Mouse (Mus musculus) kidney, postnatal 36 days (tissue): Measurements from ENCODE around the gene Slc2a4.

Experiments
- DNase-seq, 2 experiments: peaks; one replicate each; pipeline ENCODE4 v3.0.0; 2021 to 2022; ENCODE audit warnings: mixed read lengths in 2 of 2

Slc2a4 gene

GRCm38 (mm10) chr11:69948066-69948762 is at the start of gene Slc2a4:
Gene Slc2a4, minus strand, starts transcription at chr11:69948188.
- DNase-seq = peak; percentile 93 to 95

DNA sequence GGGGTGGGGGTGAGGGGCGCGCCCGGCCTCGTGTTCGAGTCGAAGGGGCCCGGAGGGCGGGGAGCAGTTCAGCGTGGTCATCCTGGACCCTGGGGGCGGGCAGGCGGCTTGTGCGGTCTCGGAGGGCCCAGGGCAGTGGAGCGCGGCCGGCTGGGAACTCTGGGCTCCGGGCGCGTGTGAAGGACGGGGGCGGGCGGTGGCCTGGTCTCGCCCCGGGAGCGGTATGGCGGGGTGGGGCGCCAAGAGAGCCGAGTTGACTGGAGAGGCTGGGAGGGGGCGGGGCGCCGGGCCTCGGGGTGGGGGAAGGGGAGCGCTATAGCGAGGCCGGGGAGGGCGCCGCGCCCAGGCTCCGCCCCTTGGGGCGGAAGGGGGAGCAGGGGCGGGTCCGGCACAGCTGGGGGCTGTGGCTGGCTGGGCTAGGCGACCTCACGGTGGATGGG is 49.1 kb upstream of the Slc2a4 start:
- peak; percentile 94 to 97 for DNase-seq

DNA sequence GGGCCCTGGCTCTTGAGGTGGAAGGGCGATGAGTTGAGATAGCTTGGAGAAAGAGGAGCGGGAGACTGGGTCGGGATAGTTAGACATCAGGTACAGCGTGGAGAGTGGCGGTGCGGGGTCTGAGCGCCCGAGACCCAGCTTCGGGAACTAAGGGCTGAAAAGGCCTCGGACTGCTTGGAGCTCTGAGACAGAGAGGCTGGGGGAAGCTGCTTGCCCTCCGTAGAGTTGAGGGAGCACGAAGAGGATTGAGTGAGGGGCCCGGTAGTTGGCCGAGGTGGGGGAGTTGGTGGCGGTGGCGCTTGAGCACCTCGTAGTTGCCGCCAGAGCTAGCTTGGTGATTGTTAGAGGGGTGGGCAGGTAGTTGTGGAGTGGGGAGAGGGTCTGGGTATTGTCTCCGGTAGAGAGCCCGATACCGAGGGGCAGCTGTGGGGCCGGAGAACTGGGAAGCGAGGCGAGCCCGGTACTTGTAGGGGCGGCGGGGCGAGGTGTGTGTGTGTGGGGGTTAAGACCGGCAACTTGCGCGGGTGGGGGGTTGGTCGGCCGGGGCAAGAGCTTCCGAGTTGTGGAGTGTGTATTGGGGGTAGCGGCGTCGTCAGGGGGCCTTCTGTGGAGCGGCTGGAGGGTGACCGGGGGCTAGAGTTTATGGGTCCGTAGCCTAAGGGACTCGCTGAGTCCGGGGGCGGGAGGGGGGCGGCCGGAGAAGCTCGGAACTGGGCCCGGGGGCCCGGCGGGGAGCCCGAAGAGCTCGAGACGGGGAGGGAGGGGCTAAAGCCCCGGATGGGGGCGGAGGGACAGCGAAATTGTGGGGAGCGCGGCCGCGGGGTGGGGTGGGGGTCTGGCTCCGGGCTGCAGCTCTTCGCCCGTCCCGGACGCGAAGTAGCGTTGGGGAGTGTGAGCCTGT is 48.4 kb upstream of the Slc2a4 start:
- DNase-seq = peak; percentile 42 to 77

GRCm38 (mm10) chr11:69995391-69995960 is 47.5 kb upstream of the Slc2a4 start, which contains the start of gene Phf23:
Gene Phf23, plus strand, starts transcription at chr11:69995777.
- DNase-seq = peak; percentile 98 to 99

GRCm38 (mm10) chr11:69994401-69995090 is 46.6 kb upstream of the Slc2a4 start:
- DNase-seq = no peak

DNA sequence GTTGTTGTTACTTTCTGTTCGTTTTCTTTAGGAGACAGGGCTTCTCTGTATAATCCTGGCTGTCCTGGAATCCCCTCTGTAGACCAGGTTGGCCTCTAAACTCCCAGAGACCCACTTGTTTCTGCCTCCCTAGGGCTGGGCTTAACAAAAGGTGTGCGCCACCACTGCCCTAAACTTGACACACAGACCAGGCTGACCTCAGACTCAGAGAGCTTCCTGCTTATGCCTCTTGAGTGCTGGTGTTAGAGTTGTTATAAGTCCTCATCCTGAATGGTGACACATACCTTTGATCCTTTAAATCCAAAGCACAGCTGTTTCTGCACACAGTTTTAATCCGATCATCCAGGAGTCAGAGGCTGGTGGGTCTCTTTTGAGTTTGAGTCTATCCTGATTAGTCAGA is 44.9 kb upstream of the Slc2a4 start:
- no peak for DNase-seq

DNA sequence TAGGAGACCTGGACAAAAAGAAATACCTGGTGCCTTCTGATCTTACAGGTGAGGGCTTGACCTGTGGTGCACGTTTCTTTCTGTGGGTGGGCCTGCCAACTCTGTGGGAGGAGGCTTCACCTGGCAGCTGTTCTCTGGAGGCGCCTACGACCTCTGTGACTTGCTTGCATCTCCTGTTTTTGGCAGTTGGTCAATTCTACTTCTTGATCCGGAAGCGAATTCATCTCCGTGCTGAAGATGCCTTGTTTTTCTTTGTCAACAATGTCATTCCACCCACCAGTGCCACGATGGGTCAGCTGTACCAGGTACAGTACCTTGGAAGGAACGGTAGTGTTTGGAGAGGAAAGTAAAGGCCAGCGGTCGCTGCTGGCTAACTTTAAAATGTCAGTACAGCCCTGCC is 44.4 kb upstream of the Slc2a4 start:
- peak; percentile 52 to 56 for DNase-seq

DNA sequence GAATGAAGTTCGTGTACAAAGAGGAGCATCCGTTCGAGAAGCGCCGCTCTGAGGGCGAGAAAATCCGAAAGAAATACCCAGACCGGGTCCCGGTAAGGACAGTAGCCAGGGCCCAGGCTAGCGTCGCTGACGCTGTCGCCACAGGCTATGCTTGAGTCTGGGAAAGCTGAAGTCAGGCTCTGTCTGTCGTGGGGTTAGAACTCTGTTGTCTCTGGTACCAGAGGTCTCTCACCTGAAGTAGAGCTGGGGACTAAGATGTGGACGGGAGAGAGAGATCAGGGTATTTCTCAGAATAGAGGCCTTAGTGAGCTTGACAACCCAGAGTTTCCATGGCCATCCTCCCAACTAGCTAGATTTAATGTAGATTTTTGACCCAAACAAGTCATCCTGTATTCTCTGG is 43.7 kb upstream of the Slc2a4 start:
- DNase-seq = no peak

DNA sequence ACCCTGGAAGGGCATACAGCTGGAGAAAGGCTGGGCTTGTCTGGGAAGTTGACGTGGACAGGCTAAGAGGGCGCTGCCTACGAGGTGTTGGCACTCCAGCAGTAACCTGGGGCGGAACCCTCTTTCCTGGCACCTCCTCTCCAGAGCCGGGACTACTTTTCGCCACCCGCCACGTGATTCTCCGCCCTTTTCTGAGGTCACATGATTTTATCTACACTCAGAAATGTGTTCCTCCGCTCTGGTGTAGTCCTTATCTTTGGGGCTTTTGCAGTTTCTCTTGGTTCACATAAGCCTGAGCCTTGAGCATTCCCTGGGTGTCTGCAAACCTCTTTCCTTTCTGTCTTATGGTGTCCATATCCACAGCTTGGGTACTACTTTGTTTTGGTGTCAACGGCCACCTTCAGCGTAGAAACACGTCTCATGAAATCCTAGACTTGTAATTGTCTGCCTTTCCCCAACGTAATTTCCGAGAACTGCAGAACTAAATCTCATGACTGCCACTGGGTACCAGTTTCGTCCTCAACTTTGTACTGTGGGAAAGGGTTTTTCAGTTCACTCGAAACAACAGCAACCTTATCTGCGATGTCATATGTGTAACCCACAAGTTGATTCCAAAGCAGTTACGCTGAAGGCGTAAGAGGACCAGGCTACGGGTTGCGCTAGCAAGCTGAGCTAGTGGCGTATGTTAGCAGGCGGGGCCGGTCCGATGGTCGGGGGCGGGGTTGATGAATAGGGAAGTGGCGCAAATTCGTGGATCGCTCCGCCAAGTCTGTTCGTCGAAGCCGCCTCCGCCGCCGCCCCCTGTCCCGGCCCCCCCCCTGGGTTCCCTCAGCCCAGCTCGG is 43.1 kb upstream of the Slc2a4 start, which contains the start of gene Gabarap:
Gene Gabarap (plus strand): TSS at position 294 of the 842 bp plus-strand sequence.
- DNase-seq = peak; percentile 98

DNA sequence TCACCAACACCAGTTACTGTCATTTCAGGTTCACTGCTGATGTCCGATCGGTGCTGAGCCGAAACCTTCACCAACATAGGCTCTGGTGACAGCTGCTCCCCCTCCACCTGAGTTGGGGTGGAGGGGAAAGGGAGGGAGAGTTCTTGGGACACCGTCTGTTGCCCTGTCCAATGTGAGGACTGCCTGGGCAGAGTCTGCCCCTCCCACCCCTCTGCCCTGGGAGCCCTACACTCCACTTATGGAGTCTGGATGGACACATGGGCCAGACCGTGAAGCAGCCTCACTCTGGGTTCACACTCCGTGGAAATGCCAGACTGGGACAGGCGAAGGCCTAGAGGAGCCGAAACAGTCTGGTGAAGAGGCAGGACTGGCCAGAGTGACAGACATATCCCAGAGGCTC is 42.0 kb upstream of the Slc2a4 start:
- DNase-seq = peak in 1 of 2 experiments; percentile 1

DNA sequence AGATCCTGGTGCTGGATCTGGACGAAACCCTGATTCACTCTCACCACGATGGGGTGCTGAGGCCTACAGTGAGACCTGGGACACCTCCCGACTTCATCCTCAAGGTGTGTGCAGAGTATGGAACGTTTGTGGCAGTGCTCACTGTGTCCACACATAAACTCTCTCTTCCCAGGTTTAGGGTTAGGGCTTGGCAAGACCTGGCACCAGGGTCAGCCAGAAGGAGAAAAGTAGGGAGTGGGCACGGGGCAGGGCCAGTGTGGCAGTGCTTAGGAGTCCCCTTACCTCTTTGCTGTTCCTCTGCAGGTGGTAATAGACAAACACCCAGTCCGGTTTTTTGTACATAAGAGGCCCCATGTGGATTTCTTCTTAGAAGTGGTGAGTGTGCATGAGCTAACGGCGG is 36.4 kb upstream of the Slc2a4 start:
- no peak for DNase-seq

DNA sequence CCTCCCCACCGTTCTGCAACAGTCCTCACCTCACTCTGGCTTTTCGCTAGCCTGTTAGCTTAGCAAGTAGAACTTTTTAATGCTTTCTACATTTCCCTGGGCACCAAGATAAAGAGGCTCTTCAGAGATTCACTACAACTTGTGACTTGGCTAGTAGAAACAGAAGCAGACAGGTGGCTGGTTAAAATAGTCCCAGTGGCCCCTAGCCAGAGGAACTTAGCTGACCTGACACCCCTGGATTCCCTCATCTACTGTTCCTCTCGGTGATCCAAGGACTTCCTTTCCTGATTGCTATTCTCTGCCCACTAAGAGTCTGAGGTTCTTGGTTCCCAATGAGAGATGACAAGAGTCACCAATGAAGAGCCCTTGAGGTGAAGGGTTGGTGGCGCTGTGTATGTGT is 35.4 kb upstream of the Slc2a4 start:
- no peak for DNase-seq

- DNase-seq = no peak
Measured at GRCm38 (mm10) chr11:69982877-69983276, 34.9 kb upstream of the Slc2a4 start.

DNA sequence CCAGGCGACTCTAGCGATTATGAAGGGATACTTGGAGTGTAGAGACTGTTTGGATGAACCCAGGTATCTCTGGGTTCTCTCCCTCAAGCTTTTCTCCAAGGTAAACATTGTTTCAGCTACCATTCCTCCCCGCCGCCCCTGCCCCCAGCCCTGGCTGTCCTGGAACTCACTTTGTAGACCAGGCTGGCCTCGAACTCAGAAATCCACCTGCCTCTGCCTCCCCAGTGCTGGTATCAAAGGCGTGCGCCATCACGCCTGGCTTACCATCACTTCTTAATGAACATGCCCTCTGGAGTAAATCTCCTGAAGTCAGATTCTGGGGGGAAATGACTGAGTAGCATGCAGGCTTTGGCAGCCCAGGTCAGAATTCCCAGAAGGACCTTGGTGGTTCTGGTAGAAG is 34.2 kb upstream of the Slc2a4 start, which contains the start of gene Elp5:
Gene Elp5 (minus strand): TSS at position 293 of the 400 bp plus-strand sequence.
- DNase-seq = no peak

- peak in 1 of 2 experiments; percentile 24 for DNase-seq
Measured at GRCm38 (mm10) chr11:69981141-69981762, 33.3 kb upstream of the Slc2a4 start, which contains the start of gene Ctdnep1. Gene Ctdnep1, plus strand, starts transcription at chr11:69981156.

DNA sequence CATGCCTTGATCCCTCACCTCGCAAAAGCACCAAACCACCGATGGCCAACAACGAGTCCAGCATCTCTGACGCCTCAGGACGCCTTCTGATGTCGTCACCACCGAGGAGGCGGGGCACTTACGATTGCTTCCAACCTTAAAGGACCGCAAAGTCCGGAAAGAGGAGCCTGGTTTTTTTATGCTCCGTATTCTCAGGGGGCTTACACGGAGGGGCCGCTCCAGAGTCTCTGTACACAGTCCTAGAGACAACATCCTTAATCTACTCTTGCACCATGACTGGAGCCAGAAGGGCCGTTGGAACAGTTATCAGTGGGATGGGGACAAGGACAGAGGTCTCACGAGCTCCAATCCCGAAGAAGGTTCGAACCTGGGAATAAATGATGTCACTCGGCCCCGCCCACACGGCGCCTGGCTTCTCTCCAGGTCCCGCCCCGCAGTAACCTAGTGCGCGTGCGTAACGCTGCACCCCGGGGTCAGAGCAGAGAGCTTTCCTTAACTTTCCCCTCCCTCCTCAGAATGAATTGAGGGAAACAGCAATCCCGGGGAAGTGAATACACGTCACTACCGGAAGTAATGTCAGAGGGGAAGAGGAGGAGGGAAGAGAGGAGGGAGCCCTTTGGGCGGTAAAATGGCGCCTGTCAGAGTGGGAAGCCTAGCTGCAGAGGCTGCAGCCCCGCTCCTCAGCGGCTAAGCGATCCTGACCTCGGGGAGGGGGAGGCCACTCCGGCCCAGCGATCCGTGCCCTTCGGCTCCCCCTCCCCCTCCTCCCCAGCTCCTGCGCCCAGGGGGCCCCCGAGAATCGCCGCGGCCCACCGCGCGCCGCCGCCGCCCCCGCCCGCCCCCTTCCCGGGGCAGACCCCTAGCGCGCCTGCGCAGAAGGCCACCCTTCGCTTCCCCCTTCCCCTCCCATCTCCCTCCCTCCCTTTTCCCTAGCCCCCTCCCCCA is 32.5 kb upstream of the Slc2a4 start:
- peak; percentile 97 for DNase-seq

DNA sequence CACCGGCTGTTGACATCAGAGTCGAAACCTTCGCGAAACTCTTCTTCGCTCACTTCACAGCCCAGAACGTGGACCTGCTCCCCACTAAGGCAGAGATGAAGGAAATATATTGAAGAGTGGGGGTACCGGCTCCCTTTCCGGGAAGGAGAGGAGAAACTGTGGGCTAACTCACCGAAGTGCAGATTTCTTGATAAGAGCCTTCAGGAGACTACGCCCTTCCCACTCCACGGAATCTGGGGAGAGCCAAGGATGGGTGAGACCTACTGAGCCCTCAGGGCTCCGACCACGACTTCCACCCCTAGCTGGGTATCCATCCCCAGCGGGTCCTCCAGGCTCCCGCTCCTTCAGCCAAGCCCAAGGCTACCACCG is 31.8 kb upstream of the Slc2a4 start:
- no peak for DNase-seq

- no peak for DNase-seq
Measured at GRCm38 (mm10) chr11:69976271-69976670, 28.3 kb upstream of the Slc2a4 start.

DNA sequence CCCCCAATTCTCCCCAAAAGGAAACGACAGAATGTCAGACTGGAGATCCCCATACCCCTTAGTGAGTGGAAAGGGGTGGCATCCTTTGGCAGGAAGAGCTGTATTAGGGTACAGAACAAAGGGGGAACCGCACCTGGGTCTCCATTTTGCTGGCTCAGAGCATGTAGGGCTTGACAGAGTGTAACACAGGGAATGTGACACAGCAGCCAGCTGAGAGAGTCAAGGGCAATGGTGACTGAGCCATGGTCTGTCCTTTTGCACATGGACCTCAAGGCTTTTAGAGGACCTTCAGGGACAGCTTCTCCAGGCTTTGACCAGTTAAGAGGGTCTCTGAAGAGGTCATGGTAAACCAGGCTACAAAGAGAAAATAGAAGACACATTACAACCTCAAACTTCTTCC is 26.9 kb upstream of the Slc2a4 start:
- no peak for DNase-seq

GRCm38 (mm10) chr11:69970775-69971174 is 22.8 kb upstream of the Slc2a4 start:
- no peak for DNase-seq
